Mouse (Mus musculus) frontal cortex, postnatal 14 days (tissue): Measurements from ENCODE around the gene Fam20b.
"Not testable (repeated sequence)": the region's sequence is repeated elsewhere in the genome, so short reads cannot be mapped to it uniquely, and the experiment has no call there.

Source experiments
- DNase-seq, 2 experiments: peaks; one replicate each; pipeline ENCODE4 v3.0.0; 2022; ENCODE audit warnings: low spot score in 2 of 2

The Fam20b gene

GRCm38 (mm10) chr1:156672720-156673475 is 46.0 kb downstream of the Fam20b start:
- DNase-seq, result no peak

- DNase-seq, result no peak
These were observed 47.0 kb downstream of the Fam20b start for GRCm38 (mm10) chr1:156671921-156672320.

- DNase-seq, result no peak
These were observed 49.5 kb downstream of the Fam20b start for GRCm38 (mm10) chr1:156669208-156669983.

- no peak for DNase-seq
These were observed 50.3 kb downstream of the Fam20b start for GRCm38 (mm10) chr1:156668602-156669001.

GRCm38 (mm10) chr1:156667141-156667926 is 51.6 kb downstream of the Fam20b start:
- DNase-seq, result no peak

GRCm38 (mm10) chr1:156665777-156666176 is 53.1 kb downstream of the Fam20b start:
- no peak for DNase-seq

GRCm38 (mm10) chr1:156660660-156661236 is 58.1 kb downstream of the Fam20b start:
- DNase-seq, result not testable (repeated sequence)

GRCm38 (mm10) chr1:156659906-156660659 is 58.8 kb downstream of the Fam20b start:
- no peak for DNase-seq

GRCm38 (mm10) chr1:156658676-156659075 is 60.2 kb downstream of the Fam20b start:
- no peak for DNase-seq

- no peak for DNase-seq
These were observed 61.4 kb downstream of the Fam20b start for GRCm38 (mm10) chr1:156657523-156657922.

GRCm38 (mm10) chr1:156654735-156655530 is 64.0 kb downstream of the Fam20b start:
- no peak for DNase-seq

- DNase-seq, result no peak
These were observed 66.6 kb downstream of the Fam20b start for GRCm38 (mm10) chr1:156652189-156652822.

GRCm38 (mm10) chr1:156650631-156651030 is 68.3 kb downstream of the Fam20b start:
- DNase-seq, result no peak

GRCm38 (mm10) chr1:156648705-156649104 is 70.2 kb downstream of the Fam20b start:
- DNase-seq, result no peak

GRCm38 (mm10) chr1:156645971-156646370 is 72.9 kb downstream of the Fam20b start:
- no peak for DNase-seq

- DNase-seq, result no peak
These were observed 73.9 kb downstream of the Fam20b start for GRCm38 (mm10) chr1:156644780-156645523.

- no peak for DNase-seq
These were observed 74.8 kb downstream of the Fam20b start for GRCm38 (mm10) chr1:156644061-156644460.

- no peak for DNase-seq
These were observed 76.1 kb downstream of the Fam20b start for GRCm38 (mm10) chr1:156642813-156643212.

- DNase-seq, result no peak
These were observed 77.1 kb downstream of the Fam20b start for GRCm38 (mm10) chr1:156641808-156642207.
